Mouse (Mus musculus) hindbrain, embryonic 11.5 days (tissue): ENCODE results near the gene Tmem117. TPM values are rescaled to one million over a fixed set of nuclear protein-coding genes. Genes with fewer than 3 reads are reported as not detected.
A peak's percentile ranks its signal among the peaks of the same experiment; 100 is the strongest.

Source experiments
- ATAC-seq: fragments of 200-750 bp; cut with Nextera tagmentation; 2 replicates; pipeline ENCODE4 v1.8.0; 2017; ENCODE audit warnings: mild to moderate bottlenecking, moderate TSS enrichment, moderate library complexity; ENCODE audit not compliant: low FRiP score
- DNase-seq: peaks from one replicate; pipeline ENCODE4 v3.0.0-alpha.2; 2015; ENCODE audit warnings: low spot score
- H3K27ac ChIP-seq: fragments of 300-500 bp; sonication (generic); 2 replicates; pipeline ENCODE4 v1.5.1; 2014; ENCODE audit warnings: mild to moderate bottlenecking, low read depth, low read length
- H3K27me3 ChIP-seq: fragments of 300-500 bp; sonication (generic); 2 replicates; pipeline ENCODE4 v1.6.1; 2014; ENCODE audit warnings: mild to moderate bottlenecking, low read length, moderate library complexity, mixed read lengths; ENCODE audit not compliant: control insufficient read depth, insufficient read depth
- H3K36me3 ChIP-seq: fragments of 300-500 bp; sonication (generic); 2 replicates; pipeline ENCODE4 v1.6.1; 2014; ENCODE audit warnings: mild to moderate bottlenecking, low read length, moderate library complexity, mixed read lengths; ENCODE audit not compliant: control insufficient read depth, insufficient read depth
- H3K4me1 ChIP-seq: fragments of 300-500 bp; sonication (generic); replicated peaks from 2 replicates; pipeline ENCODE4 v1.6.1; 2014; ENCODE audit warnings: low read length, mixed read lengths; ENCODE audit not compliant: control insufficient read depth, insufficient read depth
- H3K4me2 ChIP-seq: fragments of 300-500 bp; sonication (generic); replicated peaks from 2 replicates; pipeline ENCODE4 v1.6.1; 2014; ENCODE audit warnings: mild to moderate bottlenecking, low read depth, low read length
- H3K4me3 ChIP-seq: fragments of 300-500 bp; sonication (generic); 2 replicates; pipeline ENCODE4 v1.5.1; 2014; ENCODE audit warnings: low read depth, low read length
- H3K9ac ChIP-seq: fragments of 300-500 bp; sonication (generic); 2 replicates; pipeline ENCODE4 v1.6.1; 2014; ENCODE audit warnings: low read depth, low read length
- H3K9me3 ChIP-seq: fragments of 300-500 bp; sonication (generic); 2 replicates; pipeline ENCODE4 v1.6.1; 2016; ENCODE audit warnings: low read length; ENCODE audit not compliant: control insufficient read depth
- WGBS: fragments of 180-500 bp; shearing (Covaris S2); extraction: QIAGEN DNeasy Blood & Tissue Kit; methylation state at CpG from one replicate; pipeline ENCODE4 v1.1.7; 2014; 5-methylcytosine and 5-hydroxymethylcytosine counted together
- polyA plus RNA-seq: library from polyadenylated mRNA; unstranded; fragments of >200 nt; fragmentation: Nextera tagmentation; extraction: Ambion mirVana; gene quantifications from 2 replicates; pipeline ENCODE4 v1.2.1, GENCODE M21; 2014

Tmem117 gene
- polyA plus RNA-seq, 1 experiment from 2014 or later = 3.3 TPM

DNA sequence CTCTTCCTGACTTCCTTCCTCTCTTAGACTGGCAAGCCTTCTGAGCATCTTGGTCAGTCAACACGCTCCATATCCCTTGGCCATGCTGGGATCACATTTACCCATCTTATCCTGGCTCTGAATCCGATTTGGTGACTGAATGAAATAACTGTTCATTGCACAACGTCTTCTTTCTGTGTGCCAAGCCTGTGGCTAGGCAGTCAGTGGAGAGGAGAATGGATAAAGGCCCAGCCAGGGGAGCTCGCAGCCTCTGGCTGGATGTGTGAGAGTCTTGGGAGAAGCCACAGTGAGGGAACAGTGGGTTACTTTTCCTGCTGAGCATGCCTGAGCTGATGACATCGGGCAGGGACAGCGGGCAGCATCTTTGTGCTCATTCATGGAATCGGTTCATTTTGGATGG is 55.2 kb downstream of the Tmem117 start:
- H3K27me3 ChIP-seq = no peaks in the 10 kb centered on the region
- H3K27ac ChIP-seq = no peak overlapping the region
- H3K4me2 ChIP-seq = no peak overlapping the region
- H3K4me3 ChIP-seq = no peak overlapping the region
- no peaks in the 10 kb centered on the region for H3K9me3 ChIP-seq
- no peaks in the 10 kb centered on the region for H3K4me1 ChIP-seq
- DNase-seq (no peak), ATAC-seq (no peak)
- H3K9ac ChIP-seq = no peak overlapping the region
- WGBS = 77% methylated on average over 7 of the region's 7 CpGs
- no peaks in the 10 kb centered on the region for H3K36me3 ChIP-seq

DNA sequence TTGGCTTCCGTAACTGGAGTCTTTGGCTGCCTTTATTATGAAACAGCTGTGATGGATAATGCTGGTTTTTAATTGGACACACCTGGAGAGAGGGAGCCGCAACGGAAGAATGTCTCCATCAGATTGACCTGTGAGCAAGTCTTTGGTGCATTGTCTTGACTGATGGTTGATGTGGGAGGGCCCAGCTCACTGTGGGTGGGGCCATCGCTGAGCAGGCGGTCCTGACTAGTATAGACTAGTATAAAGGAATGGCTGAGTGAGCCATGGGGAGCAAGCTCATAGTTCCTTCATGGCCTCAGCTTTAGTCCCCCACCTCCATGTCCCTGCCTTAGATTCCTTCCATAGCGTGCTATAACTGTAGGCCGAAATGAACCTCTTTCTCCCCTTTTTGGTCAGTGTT is 58.1 kb downstream of the Tmem117 start:
- H3K4me1 ChIP-seq = no peaks in the 10 kb centered on the region
- no peak overlapping the region for H3K27ac ChIP-seq
- DNase-seq (no peak), ATAC-seq (no peak)
- H3K9ac ChIP-seq = no peak overlapping the region
- H3K36me3 ChIP-seq = no peaks in the 10 kb centered on the region
- WGBS = 87% methylated on average over 7 of the region's 7 CpGs
- H3K9me3 ChIP-seq = no peaks in the 10 kb centered on the region
- no peak overlapping the region for H3K4me2 ChIP-seq
- H3K4me3 ChIP-seq = no peak overlapping the region
- no peaks in the 10 kb centered on the region for H3K27me3 ChIP-seq

- Histone ChIP-seq H3K9me3 (no peaks in the 10 kb centered on the region), H3K4me1 (no peaks in the 10 kb centered on the region), H3K27me3 (no peaks in the 10 kb centered on the region), H3K27ac (no peak overlapping the region), H3K9ac (no peak overlapping the region), H3K36me3 (no peaks in the 10 kb centered on the region), H3K4me2 (no peak overlapping the region), H3K4me3 (no peak overlapping the region)
- 81% methylated on average over 3 of the region's 3 CpGs for WGBS
- ATAC-seq (no peak), DNase-seq (no peak)
Observed at GRCm38 (mm10) chr15:94687629-94688028, 58.6 kb downstream of the Tmem117 start.

DNA sequence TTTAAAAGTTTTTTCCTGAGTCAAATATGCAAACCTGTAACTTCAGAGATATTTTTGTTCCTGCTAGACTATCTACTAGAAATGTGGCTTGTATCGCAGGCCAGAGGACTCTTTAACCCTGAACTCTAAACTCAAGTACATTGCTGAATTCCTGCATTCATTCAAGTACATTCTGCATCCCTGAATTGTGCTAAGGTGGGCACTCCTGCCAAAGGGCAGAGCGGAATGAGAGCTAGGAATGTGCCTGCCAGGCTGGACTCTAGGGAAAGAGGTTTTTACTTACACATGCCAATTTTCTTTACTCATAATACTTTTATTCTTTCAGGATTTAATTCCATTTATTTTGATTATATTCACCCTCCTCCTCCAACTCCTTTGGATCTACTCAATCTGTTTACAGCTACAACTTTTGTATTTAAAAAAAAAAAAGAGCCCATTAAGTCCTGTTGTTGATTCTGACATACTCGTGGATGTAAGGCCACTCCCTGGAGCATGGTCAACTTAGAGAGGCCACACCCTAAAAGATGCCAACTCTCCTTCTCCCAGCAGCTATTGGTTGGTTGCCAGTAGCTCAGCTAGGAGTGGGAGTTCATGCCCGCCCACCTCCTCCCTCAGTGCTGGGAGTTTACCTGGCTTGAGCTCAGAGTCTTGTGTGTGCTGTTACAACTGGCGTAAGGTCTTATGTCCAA is 60.3 kb downstream of the Tmem117 start:
- Histone ChIP-seq H3K27me3 (no peaks in the 10 kb centered on the region), H3K9ac (no peak overlapping the region), H3K9me3 (no peaks in the 10 kb centered on the region), H3K4me3 (no peak overlapping the region), H3K4me1 (no peaks in the 10 kb centered on the region), H3K4me2 (no peak overlapping the region), H3K27ac (no peak overlapping the region), H3K36me3 (no peaks in the 10 kb centered on the region)
- DNase-seq = no peak
- 86% methylated on average over 5 of the region's 5 CpGs for WGBS
- no peak for ATAC-seq

- Histone ChIP-seq H3K4me1 (no peaks in the 10 kb centered on the region), H3K4me3 (no peak overlapping the region), H3K4me2 (no peak overlapping the region), H3K9me3 (no peaks in the 10 kb centered on the region), H3K27ac (no peak overlapping the region), H3K27me3 (no peaks in the 10 kb centered on the region), H3K36me3 (no peaks in the 10 kb centered on the region), H3K9ac (no peak overlapping the region)
- DNase-seq (no peak), ATAC-seq (no peak)
- WGBS = 75% methylated on average over 6 of the region's 6 CpGs
Observed at GRCm38 (mm10) chr15:94689884-94690231, 60.8 kb downstream of the Tmem117 start.

DNA sequence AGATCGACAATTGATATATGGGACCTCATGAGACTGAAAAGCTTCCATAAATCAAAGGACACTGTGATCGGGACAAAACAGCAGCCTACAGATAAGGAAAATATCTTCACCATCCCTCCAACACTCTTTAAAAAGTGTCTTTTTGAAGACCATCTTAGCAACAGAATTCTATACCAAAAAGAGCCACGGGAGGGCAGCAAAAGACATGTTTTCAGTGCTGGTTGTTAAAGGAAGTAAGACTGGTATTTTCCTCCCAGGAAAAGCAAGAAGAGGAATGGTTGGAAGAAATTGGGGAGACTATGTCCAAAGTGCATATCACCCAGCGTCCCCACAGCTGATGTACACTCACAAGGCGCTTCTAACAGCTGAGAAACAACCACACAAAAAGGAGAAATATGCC is 93.7 kb downstream of the Tmem117 start:
- no peak overlapping the region for H3K9ac ChIP-seq
- no peaks in the 10 kb centered on the region for H3K36me3 ChIP-seq
- ATAC-seq = no peak
- 39% methylated on average over 5 of the region's 5 CpGs for WGBS
- no peak overlapping the region for H3K4me3 ChIP-seq
- H3K4me1 ChIP-seq = no peaks in the 10 kb centered on the region
- DNase-seq = peak; percentile 84
- no peaks in the 10 kb centered on the region for H3K27me3 ChIP-seq
- H3K9me3 ChIP-seq = no peaks in the 10 kb centered on the region
- no peak overlapping the region for H3K27ac ChIP-seq
- H3K4me2 ChIP-seq = no peak overlapping the region

DNA sequence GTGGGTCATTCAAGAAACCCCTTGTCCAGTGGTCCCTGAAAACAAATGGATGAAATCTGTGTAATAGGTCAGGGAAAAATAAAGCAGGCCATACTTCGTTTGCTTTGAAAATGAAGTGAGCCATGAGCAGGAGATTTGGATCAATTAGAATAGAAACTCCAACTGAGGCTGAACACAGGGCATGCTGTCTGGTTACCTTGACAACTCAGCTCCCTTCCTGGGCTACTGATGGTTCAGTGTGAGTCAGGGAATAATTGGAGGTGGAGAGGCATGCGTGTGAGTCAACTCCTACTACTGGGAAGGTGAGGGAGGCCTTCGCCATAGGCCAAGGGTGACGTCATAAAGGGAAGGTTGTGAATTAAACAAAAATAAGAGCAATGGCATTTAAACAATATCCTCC is 103.1 kb downstream of the Tmem117 start:
- DNase-seq (no peak), ATAC-seq (no peak)
- Histone ChIP-seq H3K27ac (no peak overlapping the region), H3K27me3 (no peaks in the 10 kb centered on the region), H3K36me3 (no peaks in the 10 kb centered on the region), H3K4me2 (no peak overlapping the region), H3K4me1 (no peaks in the 10 kb centered on the region), H3K4me3 (no peak overlapping the region), H3K9me3 (no peaks in the 10 kb centered on the region), H3K9ac (no peak overlapping the region)
- 76% methylated on average over 4 of the region's 4 CpGs for WGBS

DNA sequence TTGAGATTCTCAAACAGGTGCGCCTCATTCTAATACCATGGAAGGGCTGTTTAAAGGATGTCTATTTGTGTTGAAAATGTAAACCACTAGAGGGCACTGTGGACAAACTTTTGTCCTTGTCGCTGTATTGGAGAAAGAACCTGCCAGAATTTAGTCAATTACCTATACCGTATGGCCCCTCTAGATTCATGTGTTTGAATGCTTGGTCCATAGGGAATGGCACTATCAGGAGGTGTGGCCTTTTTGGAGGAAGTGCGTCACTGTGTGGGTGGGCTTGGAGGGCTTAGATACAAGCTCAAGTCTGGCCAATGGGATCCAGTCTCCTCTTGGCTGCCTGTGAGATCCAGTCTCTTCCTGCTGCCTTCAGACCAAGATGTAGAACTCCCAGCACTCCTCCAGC is 140.2 kb downstream of the Tmem117 start:
- H3K4me3 ChIP-seq = no peak overlapping the region
- no peak overlapping the region for H3K4me2 ChIP-seq
- ATAC-seq = peak; percentile 61
- no peak overlapping the region for H3K9ac ChIP-seq
- no peak overlapping the region for H3K27ac ChIP-seq
- H3K4me1 ChIP-seq = no peaks in the 10 kb centered on the region
- peak; percentile 80 for DNase-seq
- H3K27me3 ChIP-seq = no peaks in the 10 kb centered on the region
- H3K36me3 ChIP-seq = no peaks in the 10 kb centered on the region
- WGBS = 24% methylated on average over 4 of the region's 4 CpGs
- H3K9me3 ChIP-seq = no peaks in the 10 kb centered on the region

DNA sequence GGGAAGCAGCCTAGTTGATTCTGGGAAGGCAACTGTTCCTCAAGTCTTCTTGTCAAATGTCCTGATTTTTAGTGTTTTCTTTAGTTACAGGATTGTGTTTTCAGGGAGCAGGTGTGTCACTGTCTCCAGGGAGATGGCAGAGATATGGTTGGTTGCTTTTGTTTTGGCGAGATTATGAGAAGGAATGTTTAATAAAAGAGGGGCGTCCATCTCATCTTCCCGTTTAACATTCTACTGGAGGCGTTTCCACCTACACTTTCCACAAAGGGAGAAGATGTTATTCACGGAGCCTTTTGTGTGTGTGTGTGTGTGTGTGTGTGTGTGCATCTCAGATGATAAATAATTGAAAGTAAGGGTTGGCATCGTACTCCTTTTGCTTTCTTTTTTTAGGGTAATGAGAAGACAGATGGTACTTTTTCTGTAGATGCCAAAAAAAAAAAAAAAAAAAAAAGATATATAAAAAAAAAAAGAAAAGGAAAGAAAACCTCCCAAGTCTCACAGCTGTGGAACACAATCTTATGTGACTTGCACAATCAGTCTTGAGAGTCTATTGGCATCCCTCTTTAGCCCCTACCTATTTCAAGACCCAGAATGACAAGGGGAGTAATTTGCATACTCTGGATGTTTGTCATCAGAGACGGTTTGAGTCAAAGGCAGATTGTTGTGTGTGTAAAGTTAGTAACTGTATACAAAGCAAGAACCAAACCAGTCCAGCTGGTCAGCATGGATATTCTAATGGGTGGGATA is 142.0 kb downstream of the Tmem117 start:
- DNase-seq (no peak), ATAC-seq (no peak)
- Histone ChIP-seq H3K4me2 (no peak overlapping the region), H3K4me3 (no peak overlapping the region), H3K27ac (no peak overlapping the region), H3K9ac (no peak overlapping the region), H3K36me3 (no peaks in the 10 kb centered on the region), H3K9me3 (no peaks in the 10 kb centered on the region), H3K4me1 (no peaks in the 10 kb centered on the region), H3K27me3 (no peaks in the 10 kb centered on the region)
- WGBS = 67% methylated on average over 7 of the region's 7 CpGs
